Mouse (Mus musculus): ENCODE measurements at regions not wholly inside any gene's neighbourhood (a gene's known extent, or its start where the extent isn't known, plus 50 kb on each side); places are given as distances from the start of the nearest gene placed in this dataset.
A peak's percentile ranks its signal among the peaks of the same experiment; 100 is the strongest.

DNA sequence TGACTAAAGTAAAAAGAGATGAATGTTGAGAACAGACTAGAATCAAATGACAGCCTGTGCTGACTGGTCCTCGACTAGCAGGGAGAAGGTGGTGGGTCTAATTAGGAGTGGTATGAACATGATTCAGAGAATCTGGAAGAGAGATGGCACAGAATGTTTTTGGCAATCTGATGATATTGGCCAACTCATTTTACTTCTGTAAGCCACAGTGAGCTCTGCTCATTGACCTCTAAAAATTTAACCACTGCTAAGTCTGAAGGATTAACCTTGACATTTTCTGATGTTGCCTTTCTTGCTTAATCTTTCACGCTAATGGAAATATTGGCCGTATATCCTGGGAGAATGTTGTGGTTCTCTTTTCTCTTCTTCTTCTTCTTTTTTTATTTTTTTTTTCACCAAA, 1041.6 kb upstream of the Got2 start:
- no peak for DNase-seq (ENCODE audit: low spot score in 2 of 2)
- intact Hi-C loops (cut with DNase I) = no loop called here

DNA sequence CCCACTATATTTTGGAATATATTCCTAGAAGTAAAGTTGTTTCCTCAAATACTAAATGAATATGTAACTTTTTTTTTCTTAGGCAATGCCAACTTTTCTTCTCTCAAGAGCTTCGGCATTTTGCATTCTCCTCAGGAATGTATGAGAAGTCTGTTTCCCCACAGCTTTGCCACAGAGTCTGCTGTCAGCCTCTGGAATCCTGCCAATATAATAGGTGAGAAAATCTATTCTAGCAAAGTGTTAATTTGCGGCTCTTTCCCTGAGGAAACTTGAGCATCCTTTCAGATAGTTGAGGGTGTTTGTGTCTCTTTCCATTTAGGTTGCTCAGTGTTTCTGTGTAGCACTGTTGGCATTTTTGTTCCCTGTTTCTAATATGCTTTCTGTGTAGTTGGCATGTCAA, 992.6 kb upstream of the Got2 start:
- peak in 1 of 2 experiments; percentile 2 for DNase-seq (ENCODE audit: low spot score in 2 of 2)
- intact Hi-C loops (cut with DNase I) = no loop called here

DNA sequence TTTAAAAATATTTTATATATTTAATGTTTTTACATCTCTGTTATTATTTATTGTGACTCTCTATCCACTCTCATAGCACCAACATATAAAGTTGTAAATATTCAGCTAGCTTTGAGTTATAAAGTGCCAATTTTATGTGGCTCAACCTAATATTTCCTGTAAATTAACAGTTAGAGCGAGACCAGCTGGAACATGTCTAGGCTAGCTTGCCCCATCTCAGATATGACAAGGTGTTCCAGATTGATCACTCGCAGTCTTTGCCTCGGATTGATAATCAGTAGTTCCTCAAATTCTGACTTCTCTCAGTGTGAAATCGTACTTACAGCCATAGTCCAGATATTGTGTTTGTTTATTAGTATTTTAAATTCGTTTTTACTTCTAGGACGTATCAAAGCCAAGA, 990.4 kb upstream of the Got2 start:
- DNase-seq (ENCODE audit: low spot score in 2 of 2) = no peak
- intact Hi-C loops (cut with DNase I) = no loop called here

DNA sequence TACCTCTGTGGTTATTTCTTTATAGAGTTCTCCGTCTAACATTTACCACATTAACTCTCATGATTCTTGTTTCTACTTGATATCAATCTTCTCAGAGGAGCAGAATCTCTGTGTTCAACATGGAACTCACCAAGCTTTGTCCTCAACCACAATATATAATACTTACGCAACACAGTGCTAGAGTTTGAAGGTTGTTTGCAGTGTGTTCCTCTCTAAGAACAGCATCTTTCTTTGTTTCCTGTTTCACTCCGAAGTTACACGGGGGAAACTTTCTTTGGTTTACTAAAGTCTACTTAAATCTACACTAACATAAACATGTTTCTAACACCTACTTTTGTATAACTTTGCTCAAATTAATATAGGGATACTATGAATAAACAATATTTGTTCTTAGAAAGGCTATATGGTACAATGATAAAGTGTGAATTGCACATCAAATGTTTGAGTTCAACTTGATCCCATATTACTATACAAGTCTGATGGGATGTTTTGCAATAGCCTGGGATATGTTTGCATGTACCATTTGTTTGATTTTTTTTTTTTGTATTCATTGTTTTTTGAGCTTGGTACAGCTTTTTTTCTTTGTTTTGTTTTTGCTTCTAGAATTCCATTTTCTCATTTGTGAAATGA, 985.2 kb upstream of the Got2 start:
- intact Hi-C loops (cut with DNase I) = no loop called here
- DNase-seq (ENCODE audit: low spot score in 2 of 2) = no peak

DNA sequence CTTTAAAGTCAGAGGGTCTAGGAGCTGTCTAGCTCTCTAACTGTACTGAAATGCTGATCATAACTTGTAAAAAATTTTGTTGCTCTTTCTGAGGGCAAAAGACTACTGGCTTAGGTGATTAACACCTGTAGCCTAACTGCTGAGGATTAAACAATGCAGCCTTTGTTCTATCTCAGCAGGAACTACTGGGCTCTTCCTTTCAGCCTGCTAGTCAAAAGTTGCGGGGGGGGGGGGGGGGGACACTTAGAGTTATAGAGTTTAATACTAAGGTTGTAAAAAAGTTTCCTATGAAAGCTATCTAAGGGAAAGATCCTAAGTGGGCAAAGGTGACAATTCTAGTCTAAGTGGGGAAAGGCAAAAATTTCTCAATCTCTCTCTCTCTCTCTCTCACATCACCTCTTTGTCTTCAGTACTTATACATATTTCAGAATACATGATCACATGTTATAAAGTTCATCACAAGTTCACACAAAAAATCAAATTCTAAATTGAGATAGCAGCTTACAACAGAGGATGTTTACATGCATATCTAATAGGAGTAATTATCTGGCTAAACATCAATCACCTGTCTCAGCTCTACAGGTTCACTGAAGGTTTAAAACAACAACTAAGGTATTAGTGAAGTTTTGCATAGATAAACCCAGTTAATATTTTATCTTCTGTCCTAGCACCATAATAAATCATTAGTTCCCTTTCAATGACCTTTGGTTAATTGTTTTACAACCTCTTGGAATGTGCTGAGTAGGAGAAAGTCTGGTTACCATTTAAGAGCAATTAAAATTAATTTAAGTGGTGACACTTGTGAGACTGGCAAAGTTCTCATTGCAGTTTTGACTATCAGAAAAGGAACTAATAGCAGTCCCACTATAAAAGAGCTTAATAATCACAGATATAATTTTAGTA, 980.1 kb upstream of the Got2 start:
- no peak for DNase-seq (ENCODE audit: low spot score in 2 of 2)
- intact Hi-C loops (cut with DNase I) = no loop called here

DNA sequence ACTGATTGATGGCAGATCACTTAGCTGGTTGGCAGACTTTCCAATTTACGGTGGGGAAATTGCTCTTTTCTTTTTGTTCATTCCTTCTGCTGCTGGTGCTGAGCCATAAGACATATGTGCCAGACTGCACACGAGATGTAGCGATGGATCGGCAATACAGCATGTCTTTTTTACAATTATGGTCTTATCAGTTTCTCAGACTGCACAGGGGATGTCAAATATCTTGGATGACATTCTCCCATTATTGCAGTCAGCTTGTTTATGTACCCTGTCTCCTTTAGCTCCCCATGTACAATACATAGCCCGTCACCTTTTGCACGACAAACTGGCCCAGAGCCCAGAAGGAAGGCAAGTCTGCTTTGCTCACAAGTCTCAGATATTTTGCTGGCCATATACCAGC, 976.3 kb upstream of the Got2 start:
- no peak for DNase-seq (ENCODE audit: low spot score in 2 of 2)
- intact Hi-C loops (cut with DNase I) = no loop called here

DNA sequence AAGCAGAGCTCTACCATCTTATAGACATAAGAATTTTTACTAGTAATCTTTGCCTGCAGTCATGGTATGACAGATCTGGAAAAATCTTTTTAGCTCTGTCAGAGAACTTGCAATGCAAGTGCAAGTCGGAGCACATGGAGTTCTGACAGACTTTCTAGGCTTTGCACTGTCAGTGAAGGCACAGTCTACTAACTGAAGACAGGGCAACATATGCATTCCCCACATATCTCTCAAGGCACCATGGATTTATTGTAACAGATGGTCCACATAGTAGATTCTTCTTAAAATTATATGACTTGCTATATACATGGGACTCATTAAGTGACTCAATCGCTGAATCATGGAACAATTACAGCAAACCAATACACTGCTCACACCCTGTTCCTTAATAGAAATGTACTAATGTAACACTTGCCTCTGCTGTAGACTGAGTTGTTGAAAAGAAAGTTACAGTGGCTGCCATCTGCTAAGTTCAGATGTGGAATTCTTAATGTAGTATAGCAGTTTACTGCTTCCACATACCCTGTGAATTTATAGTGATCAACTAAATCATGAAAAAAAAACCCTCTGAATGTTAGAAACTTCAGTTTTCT, 972.6 kb upstream of the Got2 start:
- peak; percentile 3 to 13 for DNase-seq (ENCODE audit: low spot score in 2 of 2)
- intact Hi-C loops (cut with DNase I) = no loop called here

DNA sequence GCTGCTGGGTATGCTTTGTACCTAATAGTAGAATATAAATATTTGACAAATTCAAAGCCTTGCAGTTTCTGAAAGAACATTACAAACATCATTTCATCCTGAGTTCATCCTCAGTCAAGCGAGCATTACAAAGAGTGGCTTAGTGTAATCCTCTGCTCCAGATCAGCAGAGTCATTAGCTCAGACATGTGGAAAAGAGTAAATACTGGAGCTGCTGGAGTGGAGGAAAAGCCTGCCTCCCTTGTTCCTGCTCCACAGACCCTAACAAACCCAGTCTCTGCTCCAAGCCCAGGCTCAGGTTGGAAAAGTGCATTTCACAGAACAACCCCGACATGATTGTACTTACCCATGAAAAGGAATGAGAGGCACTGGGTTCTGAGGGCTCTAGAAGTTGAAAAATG, 955.2 kb upstream of the Got2 start:
- DNase-seq (ENCODE audit: low spot score in 2 of 2) = no peak
- intact Hi-C loops (cut with DNase I) = no loop called here

DNA sequence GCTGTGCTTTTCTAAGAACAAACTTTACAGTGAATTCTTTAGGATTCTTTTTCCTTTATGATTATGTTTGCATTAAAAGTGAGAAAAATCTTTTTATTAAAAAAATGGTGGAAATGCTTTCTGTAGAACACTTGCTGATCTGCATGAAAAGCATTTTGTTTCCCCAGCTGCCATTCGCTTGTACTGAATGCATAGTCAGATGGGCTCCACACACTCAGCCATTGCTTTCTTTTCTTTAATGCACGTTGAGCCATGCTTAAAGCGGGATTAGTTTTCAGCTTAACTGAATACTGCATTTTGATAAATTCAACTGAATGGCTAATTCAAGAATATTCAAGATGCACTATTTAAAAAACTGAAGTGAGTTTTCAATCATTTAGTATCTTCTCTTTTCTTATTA, 947.2 kb upstream of the Got2 start:
- DNase-seq (ENCODE audit: low spot score in 2 of 2) = no peak
- intact Hi-C loops (cut with DNase I) = no loop called here

DNA sequence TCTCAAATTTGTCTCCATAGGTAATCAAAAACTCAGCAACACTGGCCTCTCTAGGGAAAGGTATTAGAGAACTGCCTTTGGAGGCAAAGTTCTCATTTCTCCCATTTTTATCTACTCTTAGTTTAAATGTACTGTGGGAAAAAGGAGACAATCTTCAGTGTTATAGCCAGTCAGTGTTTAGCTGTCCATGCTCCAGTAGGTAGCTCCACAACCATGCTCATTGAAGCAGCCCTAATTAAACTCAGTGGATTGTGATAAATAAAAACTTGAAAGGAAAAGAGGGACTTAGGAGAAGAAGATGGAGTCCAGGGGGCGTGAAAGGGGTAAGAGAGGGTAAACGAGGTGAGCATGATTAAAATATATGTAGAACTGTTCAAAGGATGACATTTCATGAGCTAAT, 946.3 kb upstream of the Got2 start:
- intact Hi-C loops (cut with DNase I) = no loop called here
- DNase-seq (ENCODE audit: low spot score in 2 of 2) = no peak

DNA sequence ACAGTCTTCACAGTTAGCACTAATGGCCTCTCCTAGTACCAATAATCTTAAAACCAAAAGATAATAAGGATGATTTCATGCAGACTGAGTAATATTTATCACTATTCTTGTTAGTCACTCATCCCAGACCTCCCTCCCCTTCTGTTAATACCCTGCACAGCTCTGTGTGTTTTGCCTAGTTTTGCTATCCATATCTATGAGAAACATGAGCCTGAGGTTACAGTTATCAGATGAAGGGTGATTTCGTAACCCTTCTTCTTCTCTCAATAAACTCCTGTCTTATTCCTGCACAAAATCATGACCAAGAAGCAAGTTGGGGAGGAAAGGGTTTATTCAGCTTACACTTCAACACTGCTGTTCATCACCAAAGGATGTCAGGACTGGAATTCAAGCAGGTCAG, 940.9 kb upstream of the Got2 start:
- no peak for DNase-seq (ENCODE audit: low spot score in 2 of 2)
- intact Hi-C loops (cut with DNase I) = no loop called here

DNA sequence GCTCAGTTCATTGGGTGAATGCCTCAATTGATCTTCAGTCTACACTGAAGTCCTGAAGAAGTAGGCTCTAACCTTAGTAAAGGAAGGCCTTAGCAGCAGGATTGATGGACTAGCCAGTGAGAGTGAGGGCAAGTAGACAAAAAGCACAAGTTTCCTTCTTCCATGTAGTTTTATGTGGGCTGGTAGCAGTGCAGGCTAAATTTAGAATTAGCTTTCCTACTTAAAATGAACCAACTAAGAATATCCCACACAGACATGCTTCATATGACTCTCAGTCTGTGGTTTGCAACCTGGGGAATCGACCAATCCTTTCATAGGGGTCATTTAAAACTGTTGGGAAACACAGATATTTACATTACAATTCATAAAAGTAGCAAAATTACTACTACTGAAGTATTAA, 922.2 kb upstream of the Got2 start:
- intact Hi-C loops (cut with DNase I) = no loop called here
- peak in 1 of 2 experiments; percentile 21 for DNase-seq (ENCODE audit: low spot score in 2 of 2)

Measured in left cerebral cortex, postnatal 25 days (tissue).